Mouse (Mus musculus): ENCODE results near the gene Slc22a12. TPM values are rescaled to one million over a fixed set of nuclear protein-coding genes. Genes with fewer than 3 reads are reported as not detected.

Gene Slc22a12
- total and polyA plus RNA-seq, 3 experiments = not detected

DNA sequence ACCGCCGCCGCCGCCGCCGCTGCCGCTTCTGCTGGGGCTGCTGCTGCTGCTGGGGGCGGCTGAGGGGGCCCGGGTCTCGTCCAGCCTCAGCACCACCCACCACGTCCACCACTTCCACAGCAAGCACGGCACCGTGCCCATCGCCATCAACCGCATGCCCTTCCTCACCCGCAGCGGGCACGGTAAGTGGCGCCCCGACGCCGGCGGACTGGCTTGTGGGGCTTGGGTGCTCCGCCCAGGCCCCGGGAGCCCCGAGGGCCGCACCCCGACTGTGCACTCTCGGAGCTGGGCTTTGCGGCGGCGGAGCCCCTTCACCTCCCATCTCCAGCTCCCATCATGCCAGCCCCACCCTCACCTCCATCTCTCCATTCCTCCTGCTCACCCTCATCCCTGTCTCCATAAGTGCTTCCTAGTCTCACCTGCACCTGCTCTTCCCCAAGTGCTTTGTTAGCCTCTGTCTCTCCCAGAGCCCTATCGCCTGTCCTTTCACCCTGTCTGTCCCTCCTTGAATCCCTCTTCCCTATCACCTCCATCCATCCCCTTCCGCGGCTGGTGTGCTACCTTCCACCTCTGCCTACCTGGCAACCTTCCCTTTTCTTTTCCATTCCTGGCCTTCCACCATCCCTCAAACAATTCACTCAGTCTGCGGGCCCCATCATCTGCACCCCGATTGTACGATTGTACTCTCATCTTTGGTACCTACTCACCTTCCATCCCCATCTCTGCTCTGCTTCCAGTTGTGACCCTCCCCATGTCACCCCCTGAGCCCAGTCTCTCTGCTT, 44.3 kb downstream of the Slc22a12 start:
- Histone ChIP-seq H3K4me3 (ENCODE audit: control insufficient read depth in 1 of 2, insufficient read depth in 1 of 2, low read depth in 2 of 2, low read length in 2 of 2) (no peak overlapping the region), H3K27ac (ENCODE audit: control insufficient read depth, low read depth, low read length) (no peak overlapping the region), H3K9me3 (replicated peaks; ENCODE audit: insufficient read depth, low read length) (no peaks in the 10 kb centered on the region), H3K79me2 (ENCODE audit: control insufficient read depth, insufficient read depth, low read length, poor library complexity) (no peaks in the 10 kb centered on the region), H3K4me1 (ENCODE audit: control insufficient read depth in 1 of 2, insufficient read depth in 2 of 2, low read length in 2 of 2) (no peaks in the 10 kb centered on the region), H3K9ac (ENCODE audit: control insufficient read depth, low read depth, low read length, poor library complexity, severe bottlenecking) (no peak overlapping the region), H3K27me3 (ENCODE audit: control insufficient read depth in 1 of 2, insufficient read depth in 2 of 2, low read length in 2 of 2) (peaks cover 0 to 4% of the 10 kb centered on the region in 2 experiments; a peak in 2 of 4 replicates), H3K36me3 (ENCODE audit: control insufficient read depth in 1 of 2, insufficient read depth in 2 of 2, low read length in 2 of 2) (no peaks in the 10 kb centered on the region)
- no peak for DNase-seq (ENCODE audit: low read depth, low spot score)
- TF ChIP-seq KAT2A (conservative IDR thresholded peaks at IDR 0.05; ENCODE audit: low read depth, low read length) = no peak

DNA sequence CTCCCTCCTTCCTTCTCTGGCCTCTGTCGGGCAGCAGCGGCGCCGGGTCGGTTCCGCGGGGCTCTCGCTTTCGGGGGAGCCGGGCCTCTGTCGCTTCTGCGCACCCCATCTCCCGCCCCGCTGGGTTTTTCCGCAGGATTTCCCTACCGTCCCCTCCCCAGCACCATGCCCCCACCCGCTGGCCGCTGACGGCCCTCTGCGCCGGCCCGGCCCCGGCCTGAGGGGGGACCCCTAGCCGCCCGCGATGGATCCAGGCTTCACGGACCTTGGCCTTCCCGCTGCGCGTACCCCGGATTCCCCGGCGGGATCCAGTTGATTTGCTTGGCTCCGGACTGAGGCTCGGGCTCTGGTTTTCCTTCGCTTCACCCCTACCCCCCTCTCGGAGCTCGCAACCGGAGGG, 45.0 kb downstream of the Slc22a12 start:
- no peaks in the 10 kb centered on the region for H3K9me3 ChIP-seq (replicated peaks; ENCODE audit: insufficient read depth, low read length)
- TF ChIP-seq POLR2AphosphoS5 (IDR thresholded peaks at IDR 0.05; ENCODE audit: borderline replicate concordance, low read depth, low read length) = no peak
- no peak for TF ChIP-seq UBTF (IDR thresholded peaks at IDR 0.05; ENCODE audit: borderline replicate concordance, insufficient read depth, low read depth, low read length)
- no peak for TF ChIP-seq ZNF384 (IDR thresholded peaks at IDR 0.05; ENCODE audit: low read depth, low read length)
- no peak for TF ChIP-seq RCOR1 (IDR thresholded peaks at IDR 0.05; ENCODE audit: low read depth, low read length)
- no peak for TF ChIP-seq GABPA (IDR thresholded peaks at IDR 0.05; ENCODE audit: low read depth, low read length)
- TF ChIP-seq MAFK (IDR thresholded peaks at IDR 0.05; ENCODE audit: borderline replicate concordance, low read depth, low read length) = no peak
- no peak for TF ChIP-seq POLR2AphosphoS2 (IDR thresholded peaks at IDR 0.05; ENCODE audit: low read length)
- TF ChIP-seq HCFC1 (IDR thresholded peaks at IDR 0.05; ENCODE audit: low read depth, low read length) = no peak
- no peak for TF ChIP-seq NELFE (IDR thresholded peaks at IDR 0.05; ENCODE audit: low read depth, low read length)
- no peak for TF ChIP-seq CTCF (IDR thresholded peaks at IDR 0.05 in 2 of 3, conservative IDR thresholded peaks at IDR 0.05 in 1 of 3; ENCODE audit: control insufficient read depth in 1 of 3, insufficient read depth in 1 of 3, low read depth in 2 of 3, low read length in 3 of 3, poor library complexity in 1 of 3, severe bottlenecking in 1 of 3)
- TF ChIP-seq USF2 (IDR thresholded peaks at IDR 0.05; ENCODE audit: borderline replicate concordance in 1 of 2, insufficient read depth in 1 of 2, low read depth in 1 of 2, low read length in 2 of 2) = no peak
- TF ChIP-seq POLR2A (IDR thresholded peaks at IDR 0.05; ENCODE audit: control insufficient read depth in 1 of 2, insufficient read depth in 1 of 2, low read depth in 1 of 2, low read length in 2 of 2, poor library complexity in 1 of 2) = no peak
- TF ChIP-seq SIN3A (IDR thresholded peaks at IDR 0.05; ENCODE audit: low read length) = no peak
- TF ChIP-seq MAZ (IDR thresholded peaks at IDR 0.05; ENCODE audit: low read depth, low read length) = no peak
- peaks cover 0 to 4% of the 10 kb centered on the region in 2 experiments; a peak in 2 of 4 replicates for H3K27me3 ChIP-seq (ENCODE audit: control insufficient read depth in 1 of 2, insufficient read depth in 2 of 2, low read length in 2 of 2)
- no peak for DNase-seq (ENCODE audit: low read depth, low spot score)
- H3K4me1 ChIP-seq (ENCODE audit: control insufficient read depth in 1 of 2, insufficient read depth in 2 of 2, low read length in 2 of 2) = no peaks in the 10 kb centered on the region
- no peak overlapping the region for H3K9ac ChIP-seq (ENCODE audit: control insufficient read depth, low read depth, low read length, poor library complexity, severe bottlenecking)
- no peaks in the 10 kb centered on the region for H3K36me3 ChIP-seq (ENCODE audit: control insufficient read depth in 1 of 2, insufficient read depth in 2 of 2, low read length in 2 of 2)
- H3K4me3 ChIP-seq (ENCODE audit: control insufficient read depth in 1 of 2, insufficient read depth in 1 of 2, low read depth in 2 of 2, low read length in 2 of 2) = no peak overlapping the region
- H3K79me2 ChIP-seq (ENCODE audit: control insufficient read depth, insufficient read depth, low read length, poor library complexity) = no peaks in the 10 kb centered on the region
- H3K27ac ChIP-seq (ENCODE audit: control insufficient read depth, low read depth, low read length) = no peak overlapping the region
